Mouse (Mus musculus) yolk sac, embryonic 10.5 days (tissue): ENCODE measurements around the gene Nek7.

Source experiments
- DNase-seq: peaks from one replicate; pipeline ENCODE4 v3.0.0-alpha.2; 2017; ENCODE audit warnings: low spot score

Nek7 gene

DNA sequence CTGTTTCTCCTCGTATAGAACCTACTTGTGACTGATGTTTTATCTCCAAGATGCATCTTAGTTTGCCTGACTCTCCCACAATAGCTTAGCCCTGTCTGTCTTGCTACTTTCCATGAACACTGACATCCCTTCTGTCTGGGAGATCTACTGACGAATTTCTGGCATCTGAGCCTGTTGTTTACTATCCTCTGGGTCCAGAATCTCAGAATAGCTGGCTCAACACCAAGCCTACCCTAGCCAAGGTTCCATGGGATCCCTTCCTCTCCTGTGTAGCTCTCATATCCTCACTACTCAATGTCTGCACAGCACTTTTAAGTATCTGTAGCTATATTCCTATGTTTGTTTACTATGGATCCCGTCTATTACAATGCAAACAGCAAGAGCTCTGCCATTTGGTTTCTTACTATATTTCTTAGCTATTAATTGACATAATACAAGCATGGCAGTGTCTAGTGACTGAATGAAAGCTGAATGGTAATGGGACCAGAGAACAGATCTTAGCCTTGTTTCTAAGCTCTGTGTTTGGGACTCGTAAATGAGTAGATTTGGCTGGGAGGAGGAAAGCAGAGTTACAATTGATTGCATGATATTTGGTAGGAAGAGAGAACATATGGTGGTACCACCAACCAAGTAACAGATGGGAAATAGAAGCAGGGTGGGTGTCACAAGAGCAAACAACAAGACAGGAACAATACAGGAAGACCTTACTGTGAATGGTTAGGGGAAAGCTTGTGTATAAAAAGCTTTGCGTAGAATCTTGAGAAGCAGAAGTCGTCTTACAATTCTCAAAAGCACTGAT is 51.3 kb downstream of the Nek7 start:
- no peak for DNase-seq

DNA sequence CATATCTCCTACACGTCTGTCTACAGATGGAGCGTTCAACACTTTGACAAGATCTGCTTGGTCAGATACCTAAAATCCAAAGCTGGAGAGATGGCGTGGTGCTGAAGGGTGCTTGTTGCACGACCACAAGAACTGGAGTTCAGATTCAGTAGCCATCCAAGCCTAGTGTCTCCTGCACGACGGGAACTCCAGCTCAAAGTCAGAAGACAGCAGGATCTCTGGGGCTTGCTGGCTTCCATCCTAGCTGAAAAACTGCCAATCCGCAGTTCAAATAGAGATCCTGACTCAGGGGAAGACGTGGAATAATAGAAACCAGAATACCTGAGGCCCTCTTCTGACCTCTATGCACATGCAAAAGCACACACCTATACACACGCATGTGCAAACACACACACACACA is 52.0 kb downstream of the Nek7 start:
- no peak for DNase-seq

DNA sequence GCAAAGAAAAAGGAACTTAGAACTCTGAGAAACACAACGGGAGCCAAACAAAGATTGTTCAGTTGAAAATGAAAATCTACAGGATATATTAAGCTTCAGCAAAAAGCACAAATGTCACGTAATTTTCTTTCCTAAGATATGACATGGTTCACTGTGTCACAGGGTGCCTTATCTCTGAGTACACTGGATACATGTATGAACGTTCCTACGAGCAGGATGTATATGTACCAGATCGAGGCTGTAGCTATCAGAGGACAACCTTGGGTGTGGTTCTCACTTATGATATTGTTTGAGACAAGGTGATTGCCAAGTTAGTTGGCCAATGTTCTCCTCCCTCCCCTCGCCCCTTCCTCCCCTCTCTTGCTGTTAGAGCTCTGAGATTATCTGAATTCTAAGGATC is 55.3 kb downstream of the Nek7 start:
- DNase-seq, result no peak

DNA sequence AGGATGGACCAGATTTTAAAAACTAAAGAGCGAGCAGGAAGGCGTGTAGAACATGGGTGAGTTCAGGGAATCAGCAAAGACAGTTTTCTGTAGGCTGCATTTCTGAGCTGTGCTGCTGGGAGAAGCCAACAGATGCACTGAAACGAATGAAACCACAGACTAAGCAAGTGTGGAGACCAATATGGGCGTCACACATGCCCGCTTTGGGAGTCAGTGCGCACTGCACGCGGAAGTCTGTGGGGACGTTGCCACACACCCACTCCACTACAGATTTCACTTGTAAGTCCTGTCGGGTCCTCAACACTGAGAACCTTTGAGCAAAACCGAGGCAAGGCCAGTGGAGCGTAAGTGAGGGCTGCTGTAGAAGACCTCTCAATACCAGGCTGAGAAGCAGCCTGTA is 59.2 kb downstream of the Nek7 start:
- no peak for DNase-seq

DNA sequence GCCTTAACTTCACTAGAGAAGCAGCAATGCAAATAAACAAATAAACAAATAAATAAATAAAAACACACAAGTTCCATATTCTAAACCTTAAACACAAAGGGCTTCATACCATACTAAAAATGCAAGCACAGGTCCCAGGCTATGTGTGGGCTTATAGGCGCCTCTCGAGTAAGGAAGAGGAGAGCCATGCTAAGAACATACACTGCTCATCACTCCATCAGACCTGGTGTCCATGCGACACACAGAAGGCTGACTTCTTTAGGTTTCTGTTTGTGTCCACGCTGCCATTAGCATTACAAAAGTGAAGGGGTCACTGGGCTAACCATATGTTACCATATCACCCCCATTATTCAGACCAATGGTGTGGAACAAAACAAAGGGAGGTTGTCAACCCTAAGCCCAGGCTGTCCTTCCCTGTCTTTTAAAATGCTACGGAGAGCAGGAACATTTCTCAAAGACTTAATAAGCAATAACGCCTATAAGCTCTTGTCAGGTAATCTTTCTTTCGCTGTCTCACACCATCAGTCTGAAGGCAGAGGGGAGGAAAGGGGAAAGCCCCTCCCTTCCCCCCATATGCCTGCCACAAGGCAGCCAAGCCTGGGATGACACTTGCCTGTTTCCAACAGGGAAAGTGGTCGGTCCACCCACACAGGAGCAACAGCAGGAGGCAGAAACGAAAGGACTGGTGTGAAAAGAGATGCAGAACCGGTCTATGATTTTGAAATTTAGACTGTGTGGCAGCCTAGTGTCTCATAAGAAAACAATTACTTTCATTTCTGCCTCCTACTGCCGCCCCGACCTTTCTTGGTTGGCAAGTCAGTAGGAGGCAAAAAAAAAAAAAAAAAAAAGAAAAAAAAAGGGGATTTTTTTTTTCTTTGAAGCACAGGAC is 60.5 kb downstream of the Nek7 start:
- DNase-seq, result no peak

DNA sequence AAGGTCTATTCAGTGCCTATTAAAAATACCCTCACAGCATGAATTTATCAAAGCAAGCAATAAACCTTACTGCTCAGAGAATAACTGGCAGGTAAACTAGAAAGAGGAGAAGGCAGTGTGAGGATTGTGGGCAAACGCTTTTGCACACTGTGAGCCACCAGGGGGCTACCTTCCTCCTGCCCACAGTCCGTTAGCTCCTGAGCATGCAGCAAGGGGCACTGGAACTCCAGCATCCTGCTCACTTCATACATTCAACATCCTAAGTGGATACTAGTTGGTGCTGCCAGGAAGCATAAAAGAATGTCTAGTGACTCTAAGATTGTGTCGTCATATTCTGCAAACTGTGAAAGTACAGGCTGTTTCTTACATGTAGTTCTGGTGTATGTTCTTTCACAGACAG is 61.6 kb downstream of the Nek7 start:
- no peak for DNase-seq

DNA sequence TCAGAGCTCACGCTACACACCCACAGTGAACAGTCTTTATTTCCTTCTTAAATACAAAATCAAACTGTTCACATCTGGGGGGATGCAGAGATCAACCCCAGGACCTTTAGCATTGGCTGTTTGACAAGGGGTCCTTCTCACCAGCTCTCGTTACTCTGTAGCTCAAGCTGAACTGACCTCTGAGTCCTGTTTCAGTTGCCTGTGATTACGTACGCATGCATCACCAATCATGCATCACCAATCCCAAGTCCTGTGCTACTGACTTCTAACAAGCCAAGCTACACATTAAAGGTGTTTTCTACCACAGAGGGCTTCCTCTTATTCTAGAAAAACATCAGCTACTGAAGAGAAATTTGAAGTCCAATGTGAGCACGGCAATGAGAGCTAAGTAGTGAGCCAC is 65.0 kb downstream of the Nek7 start:
- no peak for DNase-seq

DNA sequence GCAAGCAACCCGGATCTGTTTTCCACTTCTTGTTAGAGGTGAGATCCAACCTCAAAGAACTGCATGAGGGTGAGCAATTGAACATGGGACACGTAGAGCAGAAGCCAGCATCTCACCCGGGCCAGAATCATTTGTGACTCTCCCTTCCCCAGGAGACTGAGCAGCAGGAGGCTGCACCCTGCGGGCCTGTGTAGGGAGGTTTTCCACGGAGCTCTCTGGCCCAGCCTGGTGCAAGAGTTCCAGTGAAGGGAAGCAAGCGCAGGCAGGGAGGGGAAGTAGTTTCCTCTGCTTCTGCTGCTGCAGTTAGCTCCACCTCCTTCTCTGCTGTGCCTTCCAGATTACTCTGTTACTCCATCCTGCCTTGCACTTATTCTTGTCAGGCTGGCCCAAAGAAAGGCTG is 69.8 kb downstream of the Nek7 start:
- no peak for DNase-seq

DNA sequence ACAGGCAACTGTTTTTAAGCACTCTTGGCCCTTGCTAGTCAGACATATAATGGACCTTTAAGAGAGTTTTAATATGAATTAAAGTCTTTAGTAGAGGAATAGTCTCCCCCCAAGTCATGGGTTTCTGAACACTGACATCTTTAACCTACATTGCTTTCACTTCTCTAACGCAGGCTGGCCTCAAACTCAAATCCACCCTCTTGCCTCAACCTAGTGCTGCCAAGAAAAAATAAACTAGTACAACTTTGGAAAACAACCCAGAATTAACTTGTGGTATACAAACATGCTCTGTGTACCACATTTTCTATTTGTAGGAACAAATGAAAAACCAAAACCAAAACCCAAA is 77.8 kb downstream of the Nek7 start:
- DNase-seq, result no peak

DNA sequence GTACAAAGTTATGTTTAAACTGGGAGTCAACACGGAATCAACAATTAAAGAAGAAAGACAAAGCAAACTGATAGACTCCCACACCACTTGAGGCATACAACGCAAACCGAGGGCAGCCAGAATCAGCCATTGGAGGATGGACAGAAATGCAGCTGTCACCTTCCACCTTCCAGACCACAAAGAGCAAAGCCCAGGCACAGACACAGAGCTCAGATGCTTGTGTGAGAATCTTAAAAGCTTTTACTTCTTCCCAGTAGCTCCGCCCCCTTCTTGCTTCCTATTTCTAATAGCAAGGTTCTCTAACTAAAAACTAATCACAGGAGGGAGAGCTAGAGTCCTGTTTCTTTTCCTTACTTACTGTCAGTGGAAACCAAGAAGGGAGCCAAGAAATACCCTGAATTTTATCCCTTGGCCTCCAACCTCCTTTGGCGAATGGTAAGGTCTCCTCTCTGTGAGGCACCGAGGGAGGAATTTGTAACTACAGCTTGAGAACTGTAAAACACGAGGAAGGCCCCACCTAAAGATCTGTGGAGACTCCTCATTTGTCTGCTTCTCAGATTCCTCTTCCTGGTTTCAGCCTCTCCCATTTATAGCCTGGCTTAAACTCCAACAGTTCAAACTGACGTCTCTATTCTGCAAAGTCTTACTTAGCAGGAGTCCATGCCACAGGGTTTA is 78.3 kb downstream of the Nek7 start:
- DNase-seq, result no peak

DNA sequence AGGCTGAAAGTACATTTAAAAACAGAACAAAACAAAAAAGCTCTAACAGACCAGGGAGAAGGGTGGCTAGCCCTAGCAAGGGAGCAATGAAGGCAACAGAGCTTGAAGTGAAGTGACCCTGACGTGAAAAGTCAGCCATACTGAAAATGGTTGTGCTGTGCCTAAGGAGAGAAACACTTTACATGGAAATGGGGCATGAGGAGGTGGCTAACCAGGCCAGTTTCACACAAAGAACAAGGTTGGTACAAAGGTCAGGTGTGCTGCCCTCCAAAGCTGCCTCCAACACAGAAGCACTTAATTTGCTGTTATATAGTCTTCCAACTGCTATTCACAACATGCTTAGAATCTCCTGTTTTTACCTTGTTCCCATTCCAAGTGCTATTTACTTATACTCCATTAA is 80.2 kb downstream of the Nek7 start:
- no peak for DNase-seq

DNA sequence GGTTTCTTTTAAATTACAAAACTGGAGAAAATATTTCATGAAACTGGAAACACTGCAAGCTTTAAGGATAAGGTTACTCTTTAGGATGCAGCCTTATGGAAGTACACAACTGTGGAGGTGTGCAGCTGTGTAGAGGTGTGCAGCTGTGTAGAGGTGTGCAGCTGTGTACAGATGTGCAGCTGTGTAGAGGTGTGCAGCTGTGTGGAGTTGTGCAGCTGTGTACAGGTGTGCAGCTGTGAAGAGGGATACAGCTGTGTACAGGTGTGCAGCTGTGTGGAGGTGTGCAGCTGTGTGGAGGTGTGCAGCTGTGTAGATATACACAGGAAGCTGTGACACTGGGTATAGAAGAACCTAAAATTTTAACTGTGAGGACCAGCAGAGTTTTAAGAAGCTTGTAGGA is 81.7 kb downstream of the Nek7 start:
- DNase-seq, result no peak

DNA sequence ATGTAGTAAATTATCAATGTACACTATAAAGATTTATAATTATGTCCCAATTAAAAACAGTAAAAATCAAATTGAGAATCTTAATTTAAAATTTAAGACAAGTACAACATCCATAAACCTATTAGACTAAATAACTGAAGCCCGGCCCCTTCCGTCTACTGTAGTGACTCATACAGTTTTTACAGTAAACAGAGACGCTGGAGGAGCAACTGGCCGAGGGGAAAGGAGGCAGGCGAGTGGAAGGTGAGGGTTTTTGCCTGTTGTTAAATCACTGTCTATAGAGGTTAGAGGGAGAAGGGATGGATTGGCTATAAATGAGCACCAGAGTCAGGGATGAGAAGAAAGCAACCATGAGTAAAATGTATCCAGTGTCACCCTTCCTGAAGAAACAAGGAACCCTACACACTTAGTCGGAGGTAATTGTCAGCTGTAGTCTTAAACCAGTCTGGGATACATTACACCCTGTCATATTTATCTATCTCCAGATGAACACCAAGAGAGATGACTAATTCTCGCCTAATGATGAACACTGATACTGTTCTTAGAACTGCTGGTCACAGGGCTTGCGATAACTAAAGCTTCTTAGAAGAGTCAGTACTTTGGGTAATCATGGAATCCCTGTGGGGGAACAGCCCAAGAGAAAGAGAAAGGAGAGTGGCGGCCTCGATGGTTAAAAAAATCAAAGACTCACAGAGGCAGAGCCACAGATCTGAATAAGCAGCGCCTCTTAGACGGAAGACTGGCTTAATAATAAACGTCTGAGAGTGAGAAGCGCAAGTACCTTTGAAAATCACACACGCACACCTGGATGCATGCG is 84.0 kb downstream of the Nek7 start:
- no peak for DNase-seq

DNA sequence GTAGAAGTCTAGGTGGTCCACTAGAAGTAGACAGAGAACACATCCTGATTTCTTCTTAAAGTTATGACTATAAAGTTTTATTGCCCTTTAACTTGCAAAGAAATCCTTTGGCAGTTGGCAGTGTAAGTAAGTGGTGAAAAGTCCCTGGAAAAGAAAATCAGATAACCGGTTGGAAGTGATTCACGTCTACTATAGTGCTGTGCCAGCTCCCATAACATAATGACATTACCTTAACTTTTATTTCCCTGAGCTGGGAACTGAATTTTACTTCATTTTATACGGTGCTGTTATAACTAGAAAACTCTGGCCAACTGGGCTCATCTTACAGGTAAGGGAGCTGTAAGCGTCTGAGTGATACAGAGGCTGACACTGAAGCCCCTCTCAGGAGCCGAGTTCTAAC is 89.3 kb downstream of the Nek7 start:
- DNase-seq, result no peak

DNA sequence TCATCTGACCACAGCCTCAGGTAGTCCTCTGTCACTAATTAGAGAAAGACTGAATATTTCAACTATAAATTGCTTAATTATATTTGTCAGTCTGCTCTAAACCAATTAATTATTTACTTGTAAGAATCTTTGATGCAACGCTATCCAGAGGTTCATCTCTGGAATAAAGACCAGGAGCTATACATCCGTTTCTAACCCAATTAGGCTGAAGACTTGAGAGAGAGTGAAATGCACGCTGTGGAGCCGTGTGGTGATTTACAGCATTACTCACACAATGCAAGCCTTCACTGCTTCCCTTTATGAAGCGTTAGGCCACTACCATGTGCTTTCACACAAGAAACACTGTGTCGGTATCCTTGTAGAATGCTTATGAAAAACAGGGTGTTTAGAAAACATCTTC is 96.0 kb downstream of the Nek7 start:
- no peak for DNase-seq

DNA sequence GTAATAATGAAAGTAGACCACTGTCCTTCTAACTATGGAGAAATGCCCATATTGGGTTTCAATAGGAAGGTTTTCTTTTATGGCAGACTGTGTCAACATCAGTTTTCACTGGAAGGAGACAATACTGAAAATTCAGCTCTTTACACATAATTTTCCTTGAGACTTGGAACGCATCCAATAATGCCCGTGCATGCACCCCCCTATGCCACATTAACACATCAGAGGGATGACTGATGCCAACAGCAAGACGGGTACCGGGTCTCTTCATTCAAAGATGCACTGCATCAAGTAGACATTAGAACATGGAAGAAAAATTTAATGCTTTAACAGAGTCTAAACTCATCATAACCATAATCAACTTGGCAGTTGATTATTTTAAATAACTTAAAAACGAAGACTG is 101.7 kb downstream of the Nek7 start:
- no peak for DNase-seq

DNA sequence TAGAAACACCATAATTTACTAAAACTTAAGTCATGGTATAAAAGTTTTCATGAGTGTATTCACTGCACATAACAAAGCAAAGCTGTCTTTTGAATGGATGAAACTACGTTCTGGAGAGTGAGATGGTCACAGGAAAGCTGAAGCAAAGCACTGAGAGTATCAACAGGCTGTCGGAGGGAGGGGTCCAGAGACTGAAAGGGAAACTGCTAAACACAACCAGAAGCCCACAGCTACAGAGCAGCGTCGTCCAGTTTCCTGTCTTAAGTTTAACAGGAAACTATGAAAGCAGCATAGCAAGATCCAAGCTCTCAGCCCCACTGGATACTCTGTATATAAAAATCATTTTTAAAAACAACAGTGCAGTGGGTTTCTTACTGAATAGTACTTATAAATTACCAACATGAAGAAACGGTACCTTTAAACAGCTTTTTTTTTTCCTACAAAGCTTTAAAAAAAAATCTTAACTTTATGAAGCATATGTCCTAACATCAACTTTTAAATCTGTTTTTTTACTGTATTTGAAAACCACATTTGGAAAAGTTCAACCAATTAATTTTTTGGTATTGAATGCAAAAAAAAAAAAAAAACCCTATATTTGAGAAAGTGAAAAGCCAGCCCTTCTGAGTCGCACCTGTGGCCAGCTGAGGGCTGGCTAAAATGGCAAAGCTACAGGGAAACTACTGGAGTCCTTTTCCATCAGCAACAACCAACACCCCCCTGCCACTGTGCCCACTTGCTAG is 102.4 kb downstream of the Nek7 start:
- no peak for DNase-seq

DNA sequence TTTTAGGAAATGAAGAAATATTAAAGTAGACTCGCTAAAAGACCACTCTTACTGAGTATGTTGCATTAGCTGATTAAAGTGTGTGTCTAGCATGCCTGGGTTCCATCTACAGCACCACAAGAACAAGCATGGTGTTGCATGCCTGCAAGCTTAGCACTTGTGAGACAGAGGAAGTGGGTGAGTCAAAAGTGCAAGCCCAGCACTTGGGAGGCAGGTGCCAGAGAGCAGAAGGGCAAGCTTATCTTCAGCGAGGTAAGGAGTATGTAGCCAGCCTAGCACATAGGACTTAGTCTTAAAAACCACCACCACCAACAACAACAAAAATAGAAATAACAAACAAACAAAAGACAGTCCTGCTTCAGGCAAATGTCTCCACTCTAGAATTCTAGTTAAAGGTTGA is 103.0 kb downstream of the Nek7 start:
- DNase-seq, result no peak

DNA sequence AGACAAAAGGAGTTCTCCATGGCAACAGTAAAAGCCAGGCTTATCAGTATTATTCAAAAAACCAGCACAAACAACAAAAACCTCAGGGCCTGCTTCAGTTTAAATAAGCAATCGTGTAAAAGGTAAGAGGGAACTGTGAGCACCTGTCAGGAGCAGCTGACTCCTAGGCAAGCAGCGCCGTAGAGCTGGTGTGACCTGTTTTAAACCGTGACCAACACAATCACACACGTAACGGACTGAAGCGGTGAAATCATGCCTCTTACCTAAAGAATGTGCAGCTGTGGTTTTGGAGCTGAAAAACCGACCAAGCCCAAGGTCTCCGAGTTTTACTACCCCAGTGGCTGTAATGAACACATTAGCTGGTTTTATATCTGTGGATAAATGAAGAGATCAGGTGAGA is 104.6 kb downstream of the Nek7 start:
- no peak for DNase-seq

DNA sequence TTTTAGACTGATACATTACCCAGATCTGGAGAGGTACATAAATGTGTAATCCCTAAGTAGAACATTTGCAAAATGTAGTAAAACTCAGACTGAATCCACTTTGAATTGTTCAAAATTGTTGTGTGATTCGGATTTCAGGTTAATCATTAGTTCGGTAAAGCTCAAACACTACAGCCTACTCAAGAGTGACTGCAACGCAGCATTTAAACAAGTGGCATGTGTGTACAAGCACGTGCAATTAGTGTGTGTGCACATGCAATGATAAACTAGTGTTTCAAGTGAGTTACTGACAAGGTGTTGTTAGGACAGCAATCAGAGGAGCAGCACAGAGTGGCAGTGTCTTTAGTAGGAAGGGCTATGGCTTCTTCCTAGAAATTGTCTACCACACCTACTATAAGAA is 106.0 kb downstream of the Nek7 start:
- no peak for DNase-seq

DNA sequence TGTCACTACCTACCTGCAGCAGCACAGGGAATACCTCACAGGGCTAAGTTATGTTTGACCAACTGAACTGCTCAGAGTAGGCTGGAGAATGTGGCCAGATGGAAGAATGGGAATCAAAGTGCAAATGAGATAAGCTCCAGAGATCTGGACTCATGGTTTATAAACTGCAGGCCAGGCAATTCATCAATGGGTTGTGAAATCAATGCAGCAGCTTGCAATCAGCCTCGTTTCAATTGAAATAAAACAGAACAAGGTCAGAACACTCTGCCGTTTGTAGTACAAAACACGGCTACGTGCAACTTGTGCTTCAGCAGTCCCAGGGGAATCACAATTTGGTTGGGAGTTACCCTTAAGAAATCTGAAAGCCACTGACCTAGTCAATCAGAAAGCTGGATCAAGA is 109.4 kb downstream of the Nek7 start:
- DNase-seq, result peak; percentile 62
